Mouse (Mus musculus) stomach, postnatal 0 days (tissue): ENCODE measurements around the gene Tuba3b.

Experiments used
- CTCF ChIP-seq: IDR thresholded peaks from 2 replicates; pipeline ENCODE4 v1.5.1; 2016; ENCODE audit warnings: antibody characterized with exemption, low read depth, mild to moderate bottlenecking, moderate library complexity
- EP300 ChIP-seq: optimal IDR thresholded peaks from 2 replicates; pipeline ENCODE3; 2016; ENCODE audit warnings: antibody characterized with exemption

DNA sequence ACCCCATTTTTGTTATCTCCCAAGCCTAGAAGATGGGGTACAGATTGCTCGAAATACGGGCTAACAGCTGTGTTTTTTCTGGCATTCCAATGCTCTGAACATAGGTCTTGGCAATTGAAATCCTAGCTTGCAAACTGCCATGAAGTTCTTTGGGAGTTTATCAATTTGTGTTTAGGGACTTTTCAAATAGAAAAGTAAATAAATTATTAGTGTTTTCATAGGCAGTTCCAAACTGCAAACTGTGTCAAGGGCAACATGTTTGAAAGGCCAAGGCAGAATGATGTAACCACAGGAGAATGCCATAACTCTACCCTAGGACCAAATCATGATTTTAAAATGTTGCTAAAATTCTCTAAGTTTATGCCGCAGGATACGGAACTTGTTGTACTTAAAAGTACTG is 7.8 kb upstream of the Tuba3b start:
- TF ChIP-seq CTCF: no peak
- no peak for TF ChIP-seq EP300
